Mouse (Mus musculus): ENCODE measurements around the gene Rras2.
A peak's percentile ranks its signal among the peaks of the same experiment; 100 is the strongest.

Gene Rras2

DNA sequence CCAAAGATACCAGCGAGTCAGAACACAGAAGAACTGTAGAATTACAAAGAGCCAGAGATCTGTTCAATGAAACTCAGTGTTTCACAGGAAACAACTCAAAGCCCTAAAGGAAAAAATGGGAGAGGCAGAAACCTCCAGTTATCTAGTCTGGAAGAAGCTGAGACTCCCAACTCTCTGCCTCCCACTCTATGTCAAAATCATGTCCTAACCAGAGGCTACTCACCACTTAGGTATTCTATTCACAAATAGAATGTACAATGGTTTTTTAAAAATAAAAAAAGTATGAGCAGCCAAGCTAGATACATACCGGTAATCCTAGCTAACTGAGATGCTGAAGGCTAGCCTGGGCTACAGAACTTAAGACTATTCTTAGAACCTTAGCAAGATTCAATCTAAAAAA is 3.3 kb downstream of the Rras2 start:
- no peak for DNase-seq (ENCODE audit: low spot score in 2 of 2)

DNA sequence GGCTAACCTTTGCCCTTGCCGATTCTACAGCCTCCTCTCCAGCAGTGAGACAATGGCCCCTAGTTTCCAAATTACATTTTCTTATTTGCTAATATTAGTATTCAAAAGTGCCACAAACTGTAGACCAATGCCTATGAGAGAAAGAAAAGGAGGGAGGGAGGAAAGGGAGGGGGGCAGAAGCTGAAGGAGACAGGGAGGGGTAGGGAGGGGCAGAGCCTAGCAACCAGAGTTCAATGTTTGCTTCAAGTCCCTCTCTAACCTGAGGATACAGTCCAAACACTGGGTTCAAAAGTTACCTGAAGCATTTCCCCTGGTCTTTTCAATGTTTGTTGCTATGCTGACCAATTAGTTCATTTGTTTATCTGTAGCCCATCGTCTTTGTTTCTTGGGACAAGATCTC is 7.1 kb downstream of the Rras2 start:
- DNase-seq (ENCODE audit: low spot score in 2 of 2) = no peak

DNA sequence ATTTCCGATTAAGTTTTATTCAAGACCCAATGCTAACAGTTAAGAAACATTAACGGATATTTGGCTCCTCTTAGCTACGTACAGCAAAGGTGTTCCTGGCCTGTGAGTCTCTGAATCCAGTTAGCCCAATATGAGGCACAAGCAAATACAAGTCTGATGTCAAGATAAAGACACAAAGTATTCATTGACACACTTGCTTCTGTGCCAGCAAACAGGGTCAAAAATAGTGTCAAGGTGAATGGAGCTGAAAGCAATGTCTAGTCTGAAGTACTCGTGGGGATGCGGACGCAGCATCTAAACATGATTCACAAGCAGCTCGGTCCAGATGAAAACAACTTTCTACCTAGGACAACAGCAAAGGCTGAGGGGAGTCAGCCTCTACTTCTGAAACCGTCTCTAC is 11.7 kb downstream of the Rras2 start:
- no peak for DNase-seq (ENCODE audit: low spot score in 2 of 2)

DNA sequence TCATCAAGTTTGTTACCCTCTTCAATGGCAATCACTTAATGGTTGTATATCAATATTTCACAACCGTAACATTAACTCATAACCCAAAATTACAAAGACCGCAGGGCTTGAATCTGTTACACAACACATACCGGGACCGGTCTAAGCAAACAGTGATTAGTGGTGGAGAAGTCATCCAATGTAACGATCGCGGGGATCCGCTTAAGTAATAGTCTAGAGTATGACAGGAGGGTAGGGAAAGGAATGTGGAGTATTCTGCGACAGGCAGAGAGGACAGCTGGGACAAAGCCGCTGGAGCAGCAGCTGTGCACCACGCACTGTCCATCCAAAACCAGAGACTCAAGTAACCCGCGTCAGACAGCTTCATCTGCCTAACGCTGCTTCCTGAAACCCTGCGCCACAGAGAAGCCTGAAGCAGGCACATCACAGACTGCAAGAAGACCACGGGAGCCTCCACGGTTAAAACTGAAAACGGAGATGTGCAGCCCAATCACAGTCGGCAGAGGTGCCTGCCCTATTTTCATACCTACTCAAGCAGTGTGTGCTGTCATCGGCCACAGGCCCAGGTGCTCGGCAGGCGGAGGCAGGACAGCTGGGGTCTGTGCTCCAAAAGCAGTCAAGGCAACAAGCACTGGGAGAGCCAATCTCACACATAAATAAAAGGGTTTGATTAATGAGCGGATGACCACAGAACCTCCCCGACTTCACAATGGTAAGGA is 13.8 kb downstream of the Rras2 start:
- DNase-seq (ENCODE audit: low spot score in 2 of 2) = no peak

DNA sequence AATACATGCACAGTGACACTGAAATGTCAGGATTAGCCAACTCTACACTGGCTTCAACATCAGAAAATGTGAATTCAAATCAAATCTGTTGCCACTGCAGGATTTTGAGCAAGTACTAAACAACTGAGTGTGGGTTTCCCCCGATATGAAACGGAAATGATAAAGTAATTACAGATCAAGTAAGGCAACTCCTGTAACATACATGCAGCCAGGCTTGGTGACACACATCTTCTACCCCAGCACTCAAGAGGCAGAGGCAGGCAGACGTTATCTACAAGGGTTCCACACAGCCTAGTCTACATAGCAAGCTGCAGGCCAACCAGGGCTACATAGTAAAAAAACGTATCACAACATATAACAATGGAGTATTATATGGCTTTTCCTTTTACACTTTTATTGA is 14.4 kb downstream of the Rras2 start:
- no peak for DNase-seq (ENCODE audit: low spot score in 2 of 2)

DNA sequence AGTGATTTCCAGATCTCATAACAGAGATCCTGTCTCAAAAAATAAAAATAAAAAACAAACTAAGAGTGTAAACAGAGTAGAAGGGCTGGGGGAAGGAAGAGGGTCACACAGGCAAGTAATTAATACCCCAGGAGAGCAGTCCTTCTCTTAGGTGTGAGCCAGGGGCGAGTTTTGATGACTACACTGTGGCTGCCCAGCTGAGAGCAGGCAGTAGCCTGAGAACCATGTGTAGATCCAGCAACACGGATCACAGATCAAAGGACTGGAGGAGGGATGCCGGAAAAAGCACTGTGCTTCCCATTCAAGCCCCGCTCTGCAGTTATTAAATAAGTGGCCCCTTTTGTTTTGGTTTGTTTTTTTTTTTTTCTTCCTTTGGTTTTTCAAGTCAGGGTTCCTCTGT is 15.0 kb downstream of the Rras2 start:
- no peak for DNase-seq (ENCODE audit: low spot score in 2 of 2)

DNA sequence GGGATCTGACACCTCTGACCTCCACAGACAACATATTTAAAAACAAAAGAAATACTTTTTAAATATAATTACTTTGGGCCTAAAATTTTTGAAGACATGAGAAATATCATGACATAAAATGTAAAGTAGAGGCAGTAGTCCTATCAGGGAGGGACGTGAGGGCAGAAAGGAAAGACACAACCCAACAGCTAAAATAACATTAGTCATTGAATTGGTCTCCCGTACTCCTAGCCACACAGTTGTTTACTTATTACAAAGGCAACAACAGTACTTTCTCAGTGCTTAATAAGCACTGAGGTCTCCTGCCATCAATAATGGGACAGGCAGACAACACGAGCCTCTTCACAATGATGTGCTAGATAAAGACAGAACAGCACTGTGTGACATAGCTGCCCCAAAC is 16.2 kb downstream of the Rras2 start:
- DNase-seq (ENCODE audit: low spot score in 2 of 2) = no peak

DNA sequence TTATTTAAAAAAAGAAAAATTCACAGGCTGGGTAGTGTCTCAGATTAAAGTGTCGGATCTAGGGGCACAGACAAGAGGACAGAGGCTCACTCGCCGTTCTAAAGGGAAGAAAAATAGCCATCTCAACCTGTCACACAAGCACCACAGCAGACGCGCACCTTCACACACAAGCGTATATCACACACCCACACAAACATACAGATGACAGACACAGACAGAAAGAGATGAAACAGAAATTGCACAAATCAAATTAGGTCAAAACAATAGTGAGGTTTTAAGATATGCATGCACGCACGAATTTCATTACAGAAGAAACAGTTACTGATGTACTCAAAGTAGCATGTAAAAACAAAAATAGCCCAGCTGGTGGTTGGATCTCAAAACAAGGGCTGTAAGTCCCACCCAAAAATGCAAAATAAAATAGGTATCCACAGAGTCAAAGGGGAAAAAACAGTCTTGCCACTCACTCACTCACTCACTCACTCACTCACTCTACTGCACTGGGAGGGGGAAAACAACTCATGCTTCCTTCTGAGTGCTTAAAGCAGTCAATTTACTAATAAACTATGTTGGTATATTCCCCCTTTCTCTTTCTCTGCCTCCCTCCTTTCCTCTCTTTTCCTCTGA is 23.9 kb downstream of the Rras2 start:
- no peak for DNase-seq (ENCODE audit: low spot score in 2 of 2)

DNA sequence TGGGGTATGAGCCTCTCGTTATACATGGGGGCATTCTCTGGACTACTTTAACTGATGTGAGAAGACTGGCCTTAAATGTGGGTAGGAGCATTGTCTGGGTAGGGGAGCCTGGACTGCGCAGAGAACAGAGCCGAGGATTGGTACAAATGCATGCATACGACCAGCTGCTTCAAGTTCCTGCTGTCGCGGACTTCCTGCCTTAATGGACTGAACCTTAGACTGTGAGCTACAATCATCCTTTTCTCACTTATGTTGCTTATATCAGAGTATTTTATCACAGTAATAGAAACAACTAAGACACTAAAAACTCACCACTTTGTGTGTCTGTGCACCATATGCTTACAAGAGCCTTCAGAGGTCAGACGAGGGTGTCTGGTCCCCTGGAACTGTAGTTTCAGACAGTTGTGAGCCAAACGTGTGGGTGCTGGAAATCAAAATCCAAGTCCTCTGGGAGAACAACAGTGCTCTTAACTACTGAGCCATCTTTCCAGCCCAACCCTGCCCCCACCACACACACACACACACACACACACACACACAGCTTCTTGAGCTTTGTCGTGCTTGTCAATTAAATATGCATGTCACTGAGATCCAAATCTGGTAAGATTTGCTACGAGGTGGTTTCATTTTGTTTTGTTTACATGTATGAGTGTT is 26.6 kb downstream of the Rras2 start:
- no peak for DNase-seq (ENCODE audit: low spot score in 2 of 2)

DNA sequence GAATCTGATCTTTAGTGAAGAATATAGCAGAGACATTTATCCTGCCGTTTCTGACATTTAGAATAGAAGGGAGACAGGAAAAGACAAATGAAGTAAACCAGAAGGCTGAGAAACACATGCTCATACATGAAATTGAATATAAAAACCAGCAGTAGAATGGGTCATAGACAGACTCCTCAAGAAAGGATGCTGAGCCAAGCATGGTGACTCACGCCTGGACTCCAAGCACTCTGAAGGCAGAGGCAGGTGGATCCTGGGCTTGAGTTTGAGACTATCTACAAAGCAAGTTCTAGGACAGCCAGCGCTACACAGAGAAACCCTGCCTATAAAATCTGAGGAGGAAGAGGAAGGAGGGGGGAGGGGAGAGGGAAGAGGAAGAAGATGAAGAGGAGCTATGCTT is 27.4 kb downstream of the Rras2 start:
- no peak for DNase-seq (ENCODE audit: low spot score in 2 of 2)

DNA sequence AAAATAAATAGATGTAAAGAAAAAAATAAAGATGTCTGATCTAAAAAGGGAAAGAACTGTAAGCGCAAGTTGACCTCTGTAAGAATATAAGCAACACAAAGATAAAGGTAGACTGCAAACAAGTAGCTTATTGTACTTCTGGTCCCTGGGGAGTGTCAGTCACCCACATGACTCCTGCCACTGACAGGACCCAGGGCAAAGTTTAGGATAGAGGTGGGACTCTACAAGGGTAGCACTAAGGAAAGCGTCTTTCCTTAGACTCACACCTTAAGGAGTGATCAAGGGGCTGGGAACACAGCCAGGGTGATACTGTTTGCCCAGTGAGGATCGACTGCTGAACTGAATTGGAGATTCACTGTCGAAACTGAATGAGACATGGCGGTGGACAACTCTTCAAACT is 28.7 kb downstream of the Rras2 start:
- no peak for DNase-seq (ENCODE audit: low spot score in 2 of 2)

DNA sequence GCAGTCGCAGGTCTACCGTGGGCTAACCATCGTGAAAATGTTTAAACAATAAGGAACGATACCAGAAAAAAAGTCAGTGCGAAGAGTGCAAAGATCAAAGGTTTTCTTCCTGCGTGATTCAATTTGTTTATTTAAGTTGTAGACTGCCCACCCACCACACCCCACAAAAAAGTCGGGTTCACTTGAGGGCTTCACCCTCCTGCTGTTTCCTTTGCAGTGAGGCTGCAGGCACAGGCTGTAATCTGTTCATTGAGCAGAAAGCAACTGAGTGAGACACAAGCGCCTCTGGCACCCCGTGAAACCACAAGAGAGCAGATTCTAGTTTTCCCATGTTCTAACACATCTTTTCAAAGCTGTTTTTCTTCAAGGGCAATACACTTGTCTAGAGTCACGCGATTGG is 29.6 kb downstream of the Rras2 start:
- DNase-seq (ENCODE audit: low spot score in 2 of 2) = no peak

DNA sequence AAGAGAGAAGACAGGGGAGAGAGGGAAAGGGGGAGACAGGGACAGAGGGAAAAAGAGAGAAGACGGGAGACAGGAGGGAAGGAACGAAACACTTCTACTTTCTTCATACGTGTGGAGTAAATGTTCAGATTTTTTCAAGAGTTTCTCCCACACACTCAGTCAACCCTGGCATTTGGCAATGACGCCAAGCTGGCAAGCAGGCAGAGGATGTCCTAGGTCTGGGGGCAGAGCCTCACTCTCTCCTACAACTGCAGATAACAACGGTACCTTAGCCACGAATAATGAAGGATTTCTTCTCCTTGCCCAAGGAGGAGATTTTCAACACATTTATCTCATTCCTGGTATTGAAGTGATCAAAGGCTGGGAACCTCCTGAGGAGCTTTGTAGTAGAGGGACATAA is 30.2 kb downstream of the Rras2 start:
- peak in 1 of 2 experiments; percentile 37 for DNase-seq (ENCODE audit: low spot score in 2 of 2)

DNA sequence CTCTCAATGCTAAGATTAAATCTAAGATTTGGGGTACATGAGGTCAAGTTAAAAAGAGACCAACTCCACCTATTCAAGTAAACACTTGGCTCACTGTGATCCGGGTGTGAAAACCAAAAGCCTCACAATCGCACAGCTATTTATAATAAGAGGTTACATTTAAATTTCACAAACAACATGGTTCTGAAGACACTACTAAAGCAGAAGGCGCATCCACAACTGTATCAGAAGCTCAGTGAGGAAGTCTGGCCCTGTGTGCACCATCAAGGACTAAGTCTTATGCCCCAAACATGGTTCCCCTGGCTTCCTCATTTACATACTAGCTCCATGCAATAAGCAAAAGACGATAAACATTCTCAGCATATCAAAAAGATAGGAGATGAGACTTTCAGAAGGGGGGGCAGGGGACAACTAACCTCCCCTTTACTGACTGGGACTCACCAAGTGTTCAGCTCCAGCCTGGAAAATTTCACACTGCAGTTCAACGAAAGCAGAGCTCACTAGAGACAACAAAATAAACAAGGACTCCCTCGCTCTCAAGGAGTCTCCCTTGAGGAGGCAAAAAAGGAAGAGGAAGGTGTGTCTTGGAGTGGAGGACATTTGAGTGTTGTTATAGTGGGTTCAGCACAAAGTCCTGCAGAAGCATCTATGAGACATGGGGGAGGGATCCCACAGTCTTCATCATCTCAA is 31.4 kb downstream of the Rras2 start:
- no peak for DNase-seq (ENCODE audit: low spot score in 2 of 2)

DNA sequence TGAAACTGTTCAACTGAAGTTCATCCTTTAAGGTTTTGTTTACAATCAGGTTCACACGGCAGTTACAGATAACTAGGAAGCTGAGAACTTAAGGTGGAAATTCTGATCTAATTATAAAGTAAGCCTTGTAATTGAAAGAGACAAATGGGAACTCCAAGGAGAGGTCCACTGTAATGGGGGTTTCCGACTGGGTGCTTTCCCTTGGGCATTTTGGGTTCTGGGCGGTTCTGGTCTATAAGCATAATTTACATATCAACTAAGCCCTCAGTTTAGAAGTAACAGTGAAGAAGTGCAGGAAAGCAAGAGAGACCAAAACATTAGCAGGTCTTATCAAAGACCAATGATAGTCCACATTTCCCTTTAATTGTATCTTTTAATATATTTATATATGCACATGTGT is 33.8 kb downstream of the Rras2 start:
- DNase-seq (ENCODE audit: low spot score in 2 of 2) = no peak

DNA sequence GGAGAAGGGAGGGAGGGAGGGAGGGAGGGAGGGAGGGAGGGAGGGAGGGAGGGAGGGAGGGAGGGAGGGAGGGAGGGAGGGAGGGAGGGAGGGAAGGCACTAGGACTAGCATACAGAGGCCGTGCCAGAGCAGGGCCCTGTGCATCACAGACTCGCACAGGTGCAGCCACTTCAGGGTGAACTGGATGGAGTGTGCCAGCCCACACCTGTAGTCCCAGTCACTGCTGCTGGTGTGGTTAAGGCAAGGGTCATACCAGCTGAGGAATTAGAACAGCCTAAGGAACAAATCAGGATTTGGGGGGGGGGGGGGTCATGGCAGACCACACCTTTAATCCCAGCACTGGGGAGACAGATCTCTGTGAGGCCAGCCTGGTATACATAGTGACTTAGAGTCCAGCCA is 34.5 kb downstream of the Rras2 start:
- no peak for DNase-seq (ENCODE audit: low spot score in 2 of 2)

DNA sequence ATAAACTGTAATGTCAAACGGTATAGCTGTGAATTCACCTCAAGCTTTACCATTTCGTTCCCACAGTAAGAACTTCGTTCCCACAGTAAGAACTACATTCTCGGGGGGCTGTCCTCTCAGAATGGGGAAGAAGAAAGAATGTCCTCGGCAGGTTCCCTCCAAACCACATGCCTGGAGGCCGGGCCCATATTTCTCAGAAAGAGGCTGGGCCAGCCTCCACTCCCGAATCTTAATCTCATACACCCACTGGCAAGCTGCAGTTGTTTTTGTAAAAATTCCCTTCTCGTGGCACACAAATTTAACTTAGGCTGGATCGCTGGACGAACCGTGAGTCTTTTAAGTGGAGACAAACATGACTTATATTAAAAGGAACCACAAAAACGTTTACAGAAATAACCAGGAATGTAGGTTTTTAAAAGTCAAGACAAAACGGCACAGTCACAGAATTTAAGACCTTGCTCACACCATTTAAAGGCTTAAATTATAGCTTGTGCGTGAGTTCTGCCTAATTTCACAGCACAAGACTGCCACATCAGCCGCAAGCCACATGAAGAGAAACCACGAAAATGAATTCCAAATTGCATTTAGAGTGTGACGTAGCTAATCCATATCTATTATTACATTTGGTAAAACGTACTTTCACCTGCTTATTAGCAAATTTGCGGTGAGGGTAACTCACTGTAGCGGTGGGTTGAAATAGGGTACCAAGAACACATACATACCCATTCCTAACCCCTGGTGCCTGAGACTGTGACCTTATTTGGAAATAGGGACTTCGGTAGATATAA is 35.8 kb downstream of the Rras2 start:
- DNase-seq (ENCODE audit: low spot score in 2 of 2) = no peak

DNA sequence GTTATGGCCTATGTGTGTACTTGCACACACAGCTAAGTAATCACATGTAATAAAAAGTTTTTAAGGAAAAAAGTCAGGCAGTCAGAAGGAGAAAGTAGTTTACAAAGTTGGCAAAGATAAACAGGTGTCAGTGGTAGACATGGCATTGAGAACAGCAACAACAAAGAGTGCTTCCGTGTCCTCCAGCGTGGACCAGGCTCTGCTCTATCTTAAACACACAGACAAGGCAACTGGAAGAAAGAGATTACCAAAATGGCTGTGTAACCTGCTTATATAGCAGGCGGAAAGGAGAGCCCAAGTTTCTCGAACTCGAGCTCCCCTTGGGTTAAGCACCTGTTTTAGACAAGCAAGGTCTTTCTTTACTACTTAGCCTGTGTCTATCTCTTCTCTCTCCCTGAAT is 37.3 kb downstream of the Rras2 start:
- DNase-seq (ENCODE audit: low spot score in 2 of 2) = no peak

DNA sequence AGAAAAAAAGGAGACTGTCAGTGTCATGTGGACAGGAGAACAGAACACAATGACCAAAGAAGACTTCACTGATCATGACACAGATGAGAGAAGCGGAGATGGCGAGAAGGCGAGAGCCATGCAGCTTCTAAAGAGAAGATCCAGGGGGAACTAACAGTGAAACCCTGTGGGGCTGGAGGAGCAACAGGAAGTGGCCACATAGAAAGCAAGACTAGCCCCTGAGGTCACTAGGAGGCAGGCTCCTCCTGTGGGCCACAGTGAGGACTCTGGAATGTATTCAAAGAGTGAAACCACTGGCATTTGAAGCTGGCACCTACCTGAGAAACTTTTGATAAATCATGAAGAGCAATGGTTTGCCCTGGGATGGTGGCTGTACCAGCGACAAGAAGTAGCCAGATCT is 38.2 kb downstream of the Rras2 start:
- no peak for DNase-seq (ENCODE audit: low spot score in 2 of 2)

DNA sequence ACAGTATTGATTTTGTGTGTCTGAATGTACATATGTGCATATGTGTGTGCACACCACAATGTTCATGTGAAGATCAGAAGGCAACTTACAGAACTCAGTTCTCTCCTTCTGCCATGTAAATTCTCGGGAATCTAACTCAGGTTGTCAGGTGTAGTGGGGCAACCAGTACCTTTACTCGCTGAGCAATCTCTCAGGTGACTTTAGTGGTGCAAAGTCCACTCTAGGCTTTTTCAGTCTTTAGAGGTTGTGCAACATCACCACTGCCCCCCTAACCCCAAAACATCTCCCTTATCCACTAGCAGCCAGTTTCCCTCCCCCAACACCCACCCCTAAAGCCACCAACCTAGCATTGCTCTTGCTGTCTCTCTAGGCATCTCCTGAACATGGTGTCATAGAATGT is 43.0 kb downstream of the Rras2 start:
- no peak for DNase-seq (ENCODE audit: low spot score in 2 of 2)

DNA sequence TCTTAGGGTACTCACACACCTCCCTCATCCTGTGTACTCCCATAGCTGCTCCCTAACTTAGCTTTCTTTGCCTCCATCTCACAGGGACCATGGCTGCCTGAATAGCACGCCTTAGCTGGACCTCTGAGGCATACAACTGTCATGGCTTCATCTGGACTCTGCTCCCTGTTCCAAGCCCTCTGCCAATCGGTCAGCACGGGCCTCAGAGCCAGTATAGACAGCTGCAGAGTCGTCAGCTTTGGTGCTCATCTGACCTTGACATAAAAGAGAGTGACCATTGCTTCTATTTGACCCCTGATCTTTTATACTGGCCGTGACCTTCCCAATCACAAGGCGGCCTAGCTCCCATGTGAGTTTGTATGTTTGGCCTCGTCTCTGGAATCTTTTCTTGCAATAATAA is 43.4 kb downstream of the Rras2 start:
- no peak for DNase-seq (ENCODE audit: low spot score in 2 of 2)

Measured in urinary bladder, postnatal 36 days (tissue).